9 mouse cellular contexts compared by ENCODE assay signal in the genomic region with DNA sequence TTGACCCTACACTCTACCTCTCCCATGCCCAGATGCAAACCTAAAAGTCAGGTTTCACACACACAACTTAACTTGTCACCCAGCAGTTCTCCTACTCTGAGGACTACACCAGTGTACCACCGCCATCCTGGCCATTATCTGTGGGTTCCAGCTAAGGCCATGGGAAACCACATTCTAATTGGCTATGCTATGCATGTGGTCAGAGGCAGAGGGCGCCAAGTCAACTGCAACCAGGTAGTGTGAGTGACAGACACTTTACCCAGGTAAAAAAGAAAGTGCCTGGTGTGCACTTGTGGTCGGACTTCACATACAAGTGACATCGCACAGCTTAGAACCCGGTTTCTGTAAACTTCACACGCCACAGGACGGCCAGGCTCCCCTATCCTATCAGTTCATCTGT. TPM values are rescaled to one million over a fixed set of nuclear protein-coding genes. Genes with fewer than 3 reads are reported as not detected.
DNase-seq lines count a peak whose midpoint lies in the region; ATAC-seq lines count a peak whose summit lies in the region.
"Had no signal": no experiment of that assay in that cellular context is flagged by ENCODE, and none has a peak within 500 bp of the region (broad histone marks: within the 10 kb centered on the region; RNA-seq: fewer than 3 reads in every experiment).

No protein-coding gene starts in this region.

- H3K27ac ChIP-seq in intestine, embryonic 15.5 days: no peak overlapping the region
- no peak overlapping the region for H3K27ac ChIP-seq in intestine, embryonic 16.5 days (ENCODE audit: low read length)
- no peak overlapping the region for H3K27ac ChIP-seq in hindbrain, embryonic 13.5 days

- WGBS in intestine, embryonic 15.5 days: 69% methylated on average over 7 of the region's 7 CpGs
- 66% methylated on average over 7 of the region's 7 CpGs for WGBS in intestine, embryonic 16.5 days
- 71% methylated on average over 7 of the region's 7 CpGs for WGBS in hindbrain, embryonic 13.5 days

- peaks cover 14% of the 10 kb centered on the region for H3K27me3 ChIP-seq in intestine, embryonic 15.5 days (replicated peaks)
- no peaks in the 10 kb centered on the region for H3K27me3 ChIP-seq in intestine, embryonic 16.5 days (replicated peaks; ENCODE audit: control insufficient read depth, insufficient read depth, low read length)
- H3K27me3 ChIP-seq in hindbrain, embryonic 13.5 days: peaks cover 93% of the 10 kb centered on the region

- H3K4me1 ChIP-seq in intestine, embryonic 15.5 days (replicated peaks): peaks cover 18% of the 10 kb centered on the region; the same call in 1 of the 2 replicates
- H3K4me1 ChIP-seq in intestine, embryonic 16.5 days (ENCODE audit: control insufficient read depth, insufficient read depth, low read length): peaks cover 16% of the 10 kb centered on the region
- peaks cover 29% of the 10 kb centered on the region for H3K4me1 ChIP-seq in hindbrain, embryonic 13.5 days (replicated peaks)

- 0 out of 2 replicates have a peak, but pooled peaks have one; percentile 18 for ATAC-seq in intestine, embryonic 15.5 days
- ATAC-seq in intestine, embryonic 16.5 days: no peak
- ATAC-seq in granulocyte monocyte progenitor cell, adult 5-6 weeks (replicated peaks; ENCODE audit: poor library complexity, severe bottlenecking): peak; percentile 35; the same call in 1 of the 2 replicates
- no peak for ATAC-seq in hindbrain, embryonic 13.5 days (ENCODE audit: low FRiP score)

- H3K36me3 ChIP-seq in intestine, embryonic 15.5 days: no peaks in the 10 kb centered on the region
- H3K36me3 ChIP-seq in intestine, embryonic 16.5 days (ENCODE audit: control insufficient read depth, insufficient read depth, low read length): no peaks in the 10 kb centered on the region
- H3K36me3 ChIP-seq in hindbrain, embryonic 13.5 days: no peaks in the 10 kb centered on the region

- H3K4me2 ChIP-seq in intestine, embryonic 15.5 days (replicated peaks): no peak overlapping the region
- H3K4me2 ChIP-seq in intestine, embryonic 16.5 days (ENCODE audit: low read depth, low read length): no peak overlapping the region
- H3K4me2 ChIP-seq in hindbrain, embryonic 13.5 days: no peak overlapping the region

- no peak overlapping the region for H3K4me3 ChIP-seq in intestine, embryonic 15.5 days (replicated peaks)
- H3K4me3 ChIP-seq in intestine, embryonic 16.5 days (ENCODE audit: low read length): no peak overlapping the region
- H3K4me3 ChIP-seq in hindbrain, embryonic 13.5 days: no peak overlapping the region
- H3K4me3 ChIP-seq: erythroblast, embryonic 14.5 days had no signal

- peak; percentile 12 for DNase-seq in T-cell, adult 2 months (ENCODE audit: low spot score)
- DNase-seq in lung, postnatal 36 days: peak; percentile 83
- DNase-seq in Muller cell, postnatal 12 days (ENCODE audit: inconsistent ontology term): no peak
- no peak for DNase-seq in left cerebral cortex, postnatal 10 days (ENCODE audit: extremely low spot score in 1 of 2, low spot score in 2 of 2)

- no peaks in the 10 kb centered on the region for H3K9me3 ChIP-seq in intestine, embryonic 15.5 days
- H3K9me3 ChIP-seq in intestine, embryonic 16.5 days (ENCODE audit: control insufficient read depth, low read length): no peaks in the 10 kb centered on the region
- no peaks in the 10 kb centered on the region for H3K9me3 ChIP-seq in hindbrain, embryonic 13.5 days

- H3K9ac ChIP-seq in intestine, embryonic 15.5 days: no peak overlapping the region
- H3K9ac ChIP-seq in intestine, embryonic 16.5 days (ENCODE audit: low read depth, low read length): no peak overlapping the region
- H3K9ac ChIP-seq in hindbrain, embryonic 13.5 days: no peak overlapping the region

- intact Hi-C loops in left cerebral cortex, postnatal 10 days (cut with DNase I): no loop called here

RNA-seq across cellular contexts. Expression of a gene that starts 36.3 kb away (rescaled TPM):
- polyA plus RNA-seq in intestine, embryonic 15.5 days (2015; fragmentation: Nextera tagmentation; extraction: Ambion mirVana): 3.1 and 3.7 TPM in 2 replicates
- polyA plus RNA-seq in intestine, embryonic 16.5 days (2015; fragmentation: Nextera tagmentation; extraction: Ambion mirVana): 2.0 and 2.6 TPM in 2 replicates
- total RNA-seq in granulocyte monocyte progenitor cell, adult 5-6 weeks (2014; fragmentation: Nextera tagmentation): 11.0 and 17.9 TPM in 2 replicates
- total RNA-seq in granulocyte monocyte progenitor cell, adult 5-6 weeks (2017): 4.4 and 4.8 TPM in 2 replicates
- under 1 TPM in 1 of 2 experiments, not detected in 1; 0.51 TPM for total RNA-seq in left cerebral cortex, postnatal 10 days (2021)
- 1.0 and 2.3 TPM in 2 replicates for polyA plus RNA-seq in hindbrain, embryonic 13.5 days (2015; fragmentation: Nextera tagmentation; extraction: Ambion mirVana)

RNA-seq across cellular contexts. Expression of a gene that starts 41.0 kb away (rescaled TPM):
- polyA plus RNA-seq in intestine, embryonic 15.5 days (2015; fragmentation: Nextera tagmentation; extraction: Ambion mirVana): 14.2 and 14.8 TPM in 2 replicates
- 9.7 and 11.8 TPM in 2 replicates for polyA plus RNA-seq in intestine, embryonic 16.5 days (2015; fragmentation: Nextera tagmentation; extraction: Ambion mirVana)
- 25.7 and 51.2 TPM in 2 replicates for total RNA-seq in granulocyte monocyte progenitor cell, adult 5-6 weeks (2014; fragmentation: Nextera tagmentation)
- 9.5 and 12.8 TPM in 2 replicates for total RNA-seq in granulocyte monocyte progenitor cell, adult 5-6 weeks (2017)
- 100 to 1,000 TPM; 397 to 441 TPM for total RNA-seq in left cerebral cortex, postnatal 10 days (2021)
- polyA plus RNA-seq in hindbrain, embryonic 13.5 days (2015; fragmentation: Nextera tagmentation; extraction: Ambion mirVana): 35.3 and 44.1 TPM in 2 replicates

RNA-seq across cellular contexts. Expression of a gene that starts 57.9 kb away (rescaled TPM):
- polyA plus RNA-seq in intestine, embryonic 15.5 days (2015; fragmentation: Nextera tagmentation; extraction: Ambion mirVana): 5.1 and 5.5 TPM in 2 replicates
- polyA plus RNA-seq in intestine, embryonic 16.5 days (2015; fragmentation: Nextera tagmentation; extraction: Ambion mirVana): 4.9 and 5.0 TPM in 2 replicates
- total RNA-seq in granulocyte monocyte progenitor cell, adult 5-6 weeks (2014; fragmentation: Nextera tagmentation): 82.1 and 133 TPM in 2 replicates
- total RNA-seq in granulocyte monocyte progenitor cell, adult 5-6 weeks (2017): 65.9 and 73.3 TPM in 2 replicates
- total RNA-seq in left cerebral cortex, postnatal 10 days (2021): 1 to 10 TPM; 4.3 to 4.5 TPM
- 3.9 and 4.2 TPM in 2 replicates for polyA plus RNA-seq in hindbrain, embryonic 13.5 days (2015; fragmentation: Nextera tagmentation; extraction: Ambion mirVana)

Comparison
In these comparisons a context has a peak if more than half of its experiments do, and no peak if none do; other contexts are left out.
1. ATAC-seq: peak in intestine, embryonic 15.5 days (single experiment) and granulocyte monocyte progenitor cell, adult 5-6 weeks (single experiment); none in intestine, embryonic 16.5 days (single experiment) and hindbrain, embryonic 13.5 days (single experiment).
2. DNase-seq: peak in T-cell, adult 2 months (single experiment) and lung, postnatal 36 days (single experiment); none in Muller cell, postnatal 12 days (single experiment) and left cerebral cortex, postnatal 10 days (0 of 2).